Mouse (Mus musculus) heart, postnatal 10 days (tissue): ENCODE results near the gene Gm9918. TPM values are rescaled to one million over a fixed set of nuclear protein-coding genes. Genes with fewer than 3 reads are reported as not detected.

Source experiments
- total RNA-seq, 2 experiments: library from RNA; stranded (reverse); gene quantifications; 2 replicates each; pipeline ENCODE4 v1.2.3; 2021

The Gm9918 gene
- total RNA-seq, 2 experiments from 2014 or later, result not detected

Other genes starting within 250 kb of the Gm9918 start
- gene Krt18, start 242.4 kb upstream of the Gm9918 start, total RNA-seq, result 1 to 10 TPM; 6.5 to 7.2 TPM
- 100 to 1,000 TPM; 149 to 154 TPM for gene Eif4b, start 196.8 kb upstream of the Gm9918 start, total RNA-seq
- 100 to 1,000 TPM in 1 of 2 experiments, 10 to 100 TPM in 1; 95.1 to 108 TPM for gene Tns2, start 170.2 kb upstream of the Gm9918 start, total RNA-seq
- gene Spryd3, start 134.3 kb upstream of the Gm9918 start, total RNA-seq, result 10 to 100 TPM; 19.1 to 22.2 TPM
- gene Igfbp6, start 126.2 kb upstream of the Gm9918 start, total RNA-seq, result 10 to 100 TPM; 24.8 to 30.5 TPM
- under 1 TPM in 1 of 2 experiments, not detected in 1; 0.20 TPM for gene Soat2, start 120.0 kb upstream of the Gm9918 start, total RNA-seq
- gene Zfp740, start 67.3 kb upstream of the Gm9918 start, total RNA-seq, result 10 to 100 TPM; 48.2 to 48.3 TPM
- 10 to 100 TPM; 25.6 to 33.8 TPM for gene Csad, start 65.8 kb upstream of the Gm9918 start, total RNA-seq
- gene Itgb7, start 38.6 kb upstream of the Gm9918 start, total RNA-seq, result 1 to 10 TPM; 1.9 to 2.0 TPM
- 10 to 100 TPM; 23.2 to 27.2 TPM for gene Rarg, start 13.0 kb upstream of the Gm9918 start, total RNA-seq
- gene Mfsd5, start 8.9 kb downstream of the Gm9918 start, total RNA-seq, result 10 to 100 TPM; 20.6 to 23.8 TPM
- 10 to 100 TPM in 1 of 2 experiments, 1 to 10 TPM in 1; 7.5 to 10.7 TPM for gene Espl1, start 25.7 kb downstream of the Gm9918 start, total RNA-seq
- gene Pfdn5, start 55.6 kb downstream of the Gm9918 start, total RNA-seq, result 100 to 1,000 TPM; 336 to 346 TPM
- 10 to 100 TPM; 28.3 to 31.5 TPM for gene Myg1, start 61.1 kb downstream of the Gm9918 start, total RNA-seq
- 10 to 100 TPM; 16.2 to 16.4 TPM for gene Aaas, start 80.2 kb downstream of the Gm9918 start, total RNA-seq
- not detected for gene Sp7, start 96.6 kb downstream of the Gm9918 start, total RNA-seq
- gene Sp1, start 135.6 kb downstream of the Gm9918 start, total RNA-seq, result 10 to 100 TPM; 57.7 to 68.4 TPM
- 1 to 10 TPM in 1 of 2 experiments, under 1 TPM in 1; 0.67 to 1.4 TPM for gene Amhr2, start 174.8 kb downstream of the Gm9918 start, total RNA-seq
- 10 to 100 TPM; 23.3 to 27.3 TPM for gene Prr13, start 188.5 kb downstream of the Gm9918 start, total RNA-seq
- gene Pcbp2, start 200.0 kb downstream of the Gm9918 start, total RNA-seq, result 100 to 1,000 TPM; 547 to 592 TPM
- gene Gm10337, start 233.2 kb downstream of the Gm9918 start, total RNA-seq, result 1 to 10 TPM in 1 of 2 experiments, not detected in 1; 3.6 TPM
- 1 to 10 TPM; 5.1 to 5.2 TPM for gene Map3k12, start 246.5 kb downstream of the Gm9918 start, total RNA-seq
- 10 to 100 TPM; 45.9 to 53.1 TPM for gene Tarbp2, start 247.6 kb downstream of the Gm9918 start, total RNA-seq